Mouse (Mus musculus): ENCODE results near the gene Cenpt.

GRCm38 (mm10) chr8:105850611-105851010, 2.5 kb downstream of the Cenpt start:
- no peak for TF ChIP-seq CTCF (IDR thresholded peaks at IDR 0.05; ENCODE audit: insufficient read depth, low read depth, low read length)
- no peak for TF ChIP-seq POLR2A (IDR thresholded peaks at IDR 0.05; ENCODE audit: insufficient read depth, low read depth, low read length)
